Mouse (Mus musculus): ENCODE measurements around the gene Ceacam20. TPM values are rescaled to one million over a fixed set of nuclear protein-coding genes. Genes with fewer than 3 reads are reported as not detected.
"Not testable (repeated sequence)": the region's sequence is repeated elsewhere in the genome, so short reads cannot be mapped to it uniquely, and the experiment has no call there.

Gene Ceacam20
- polyA plus RNA-seq (2015; fragmentation: Nextera tagmentation; extraction: Ambion mirVana), result not detected in 2 replicates

- Histone ChIP-seq H3K4me2 (ENCODE audit: low read length) (no peak within 1 kb of the TSS), H3K4me3 (ENCODE audit: low read length) (no peak within 1 kb of the TSS), H3K9ac (ENCODE audit: low read depth, low read length) (no peak within 1 kb of the TSS), H3K36me3 (ENCODE audit: control insufficient read depth, insufficient read depth, low read length) (no peaks in the 10 kb centered on the region), H3K4me1 (ENCODE audit: control insufficient read depth, insufficient read depth, low read depth, low read length) (no peaks in the 10 kb centered on the region), H3K27me3 (replicated peaks; ENCODE audit: control insufficient read depth, insufficient read depth, low read length) (no peaks in the 10 kb centered on the region), H3K9me3 (ENCODE audit: control insufficient read depth, low read length) (peaks cover 2% of the 10 kb centered on the region; the same call in 1 of the 2 replicates), H3K27ac (ENCODE audit: low read depth, low read length) (no peak within 1 kb of the TSS)
- WGBS, result 78% methylated on average over 7 of the region's 7 CpGs
- ATAC-seq, result no peak
These were observed at the start of gene Ceacam20 for GRCm38 (mm10) chr7:19964985-19965579. Gene Ceacam20 (plus strand): TSS chr7:19965412.

- Histone ChIP-seq H3K9ac (ENCODE audit: low read depth, low read length) (peak overlapping the region; percentile 80), H3K4me1 (ENCODE audit: control insufficient read depth, insufficient read depth, low read depth, low read length) (0 out of 2 replicates have a peak, but pooled peaks cover 6% of the 10 kb centered on the region), H3K27ac (ENCODE audit: low read depth, low read length) (peak overlapping the region; percentile 61; the same call in 1 of the 2 replicates), H3K27me3 (replicated peaks; ENCODE audit: control insufficient read depth, insufficient read depth, low read length) (no peaks in the 10 kb centered on the region), H3K36me3 (ENCODE audit: control insufficient read depth, insufficient read depth, low read length) (peaks cover 14% of the 10 kb centered on the region), H3K4me2 (ENCODE audit: low read length) (peak overlapping the region; percentile 76), H3K4me3 (ENCODE audit: low read length) (peak overlapping the region; percentile 76), H3K9me3 (ENCODE audit: control insufficient read depth, low read length) (no peaks in the 10 kb centered on the region)
- WGBS, result 26% methylated on average over 4 of the region's 4 CpGs
- peak; percentile 67 for ATAC-seq
These were observed 45.1 kb upstream of the Ceacam20 start for GRCm38 (mm10) chr7:19920166-19920505.

GRCm38 (mm10) chr7:19920506-19921261, 44.5 kb upstream of the Ceacam20 start, which contains the start of gene Pvr:
Gene Pvr (minus strand): TSS chr7:19921160.
- no peaks in the 10 kb centered on the region for H3K27me3 ChIP-seq (replicated peaks; ENCODE audit: control insufficient read depth, insufficient read depth, low read length)
- H3K4me1 ChIP-seq (ENCODE audit: control insufficient read depth, insufficient read depth, low read depth, low read length), result 0 out of 2 replicates have a peak, but pooled peaks cover 6% of the 10 kb centered on the region
- H3K27ac ChIP-seq (ENCODE audit: low read depth, low read length), result peak within 1 kb of the TSS; percentile 91
- H3K4me3 ChIP-seq (ENCODE audit: low read length), result peak within 1 kb of the TSS; percentile 76
- ATAC-seq, result peak; percentile 89
- H3K9me3 ChIP-seq (ENCODE audit: control insufficient read depth, low read length), result no peaks in the 10 kb centered on the region
- WGBS, result 0% methylated on average over 56 of the region's 60 CpGs
- peaks cover 14% of the 10 kb centered on the region for H3K36me3 ChIP-seq (ENCODE audit: control insufficient read depth, insufficient read depth, low read length)
- H3K9ac ChIP-seq (ENCODE audit: low read depth, low read length), result peak within 1 kb of the TSS; percentile 80
- peak within 1 kb of the TSS; percentile 76 for H3K4me2 ChIP-seq (ENCODE audit: low read length)

GRCm38 (mm10) chr7:19923354-19923753, 41.9 kb upstream of the Ceacam20 start:
- no peaks in the 10 kb centered on the region for H3K36me3 ChIP-seq (ENCODE audit: control insufficient read depth, insufficient read depth, low read length)
- no peak overlapping the region; the same call in 1 of the 2 replicates for H3K4me2 ChIP-seq (ENCODE audit: low read length)
- no peaks in the 10 kb centered on the region for H3K27me3 ChIP-seq (replicated peaks; ENCODE audit: control insufficient read depth, insufficient read depth, low read length)
- no peak overlapping the region for H3K9ac ChIP-seq (ENCODE audit: low read depth, low read length)
- WGBS, result 50% methylated on average over 2 of the region's 2 CpGs
- 0 out of 2 replicates have a peak, but pooled peaks cover 6% of the 10 kb centered on the region for H3K4me1 ChIP-seq (ENCODE audit: control insufficient read depth, insufficient read depth, low read depth, low read length)
- no peak overlapping the region for H3K4me3 ChIP-seq (ENCODE audit: low read length)
- H3K9me3 ChIP-seq (ENCODE audit: control insufficient read depth, low read length), result no peaks in the 10 kb centered on the region
- ATAC-seq, result no peak
- no peak overlapping the region for H3K27ac ChIP-seq (ENCODE audit: low read depth, low read length)

- Histone ChIP-seq H3K9ac (ENCODE audit: low read depth, low read length) (no peak overlapping the region), H3K27ac (ENCODE audit: low read depth, low read length) (no peak overlapping the region), H3K4me1 (ENCODE audit: control insufficient read depth, insufficient read depth, low read depth, low read length) (0 out of 2 replicates have a peak, but pooled peaks cover 6% of the 10 kb centered on the region), H3K4me3 (ENCODE audit: low read length) (no peak overlapping the region), H3K36me3 (ENCODE audit: control insufficient read depth, insufficient read depth, low read length) (no peaks in the 10 kb centered on the region), H3K27me3 (replicated peaks; ENCODE audit: control insufficient read depth, insufficient read depth, low read length) (no peaks in the 10 kb centered on the region), H3K4me2 (ENCODE audit: low read length) (peak overlapping the region; percentile 8; the same call in 1 of the 2 replicates), H3K9me3 (ENCODE audit: control insufficient read depth, low read length) (no peaks in the 10 kb centered on the region)
- ATAC-seq, result no peak
- WGBS, result 14% methylated on average over 12 of the region's 15 CpGs
These were observed 41.4 kb upstream of the Ceacam20 start for GRCm38 (mm10) chr7:19923797-19924196.

GRCm38 (mm10) chr7:19925376-19925775, 39.8 kb upstream of the Ceacam20 start:
- Histone ChIP-seq H3K36me3 (ENCODE audit: control insufficient read depth, insufficient read depth, low read length) (no peaks in the 10 kb centered on the region), H3K27ac (ENCODE audit: low read depth, low read length) (no peak overlapping the region), H3K9ac (ENCODE audit: low read depth, low read length) (no peak overlapping the region), H3K4me1 (ENCODE audit: control insufficient read depth, insufficient read depth, low read depth, low read length) (no peaks in the 10 kb centered on the region), H3K27me3 (replicated peaks; ENCODE audit: control insufficient read depth, insufficient read depth, low read length) (no peaks in the 10 kb centered on the region), H3K9me3 (ENCODE audit: control insufficient read depth, low read length) (no peaks in the 10 kb centered on the region), H3K4me3 (ENCODE audit: low read length) (no peak overlapping the region), H3K4me2 (ENCODE audit: low read length) (no peak overlapping the region)
- ATAC-seq, result no peak
- 52% methylated on average over 1 of the region's 1 CpGs for WGBS

GRCm38 (mm10) chr7:19926849-19927480, 38.2 kb upstream of the Ceacam20 start:
- 86% methylated on average over 2 of the region's 2 CpGs for WGBS
- H3K9me3 ChIP-seq (ENCODE audit: control insufficient read depth, low read length), result no peaks in the 10 kb centered on the region

GRCm38 (mm10) chr7:19928486-19928885, 36.7 kb upstream of the Ceacam20 start:
- Histone ChIP-seq H3K9me3 (ENCODE audit: control insufficient read depth, low read length) (no peaks in the 10 kb centered on the region), H3K4me1 (ENCODE audit: control insufficient read depth, insufficient read depth, low read depth, low read length) (no peaks in the 10 kb centered on the region; the same call in 1 of the 2 replicates), H3K27me3 (replicated peaks; ENCODE audit: control insufficient read depth, insufficient read depth, low read length) (no peaks in the 10 kb centered on the region), H3K4me2 (ENCODE audit: low read length) (no peak overlapping the region), H3K4me3 (ENCODE audit: low read length) (no peak overlapping the region), H3K36me3 (ENCODE audit: control insufficient read depth, insufficient read depth, low read length) (no peaks in the 10 kb centered on the region), H3K27ac (ENCODE audit: low read depth, low read length) (no peak overlapping the region), H3K9ac (ENCODE audit: low read depth, low read length) (no peak overlapping the region)
- ATAC-seq, result no peak
- 63% methylated on average over 5 of the region's 5 CpGs for WGBS

More at GRCm38 (mm10) chr7:19926849-19927480, 38.2 kb upstream of the Ceacam20 start:
- H3K4me3 ChIP-seq (ENCODE audit: low read length), result no peak overlapping the region
- H3K27me3 ChIP-seq (replicated peaks; ENCODE audit: control insufficient read depth, insufficient read depth, low read length), result no peaks in the 10 kb centered on the region
- no peak overlapping the region for H3K9ac ChIP-seq (ENCODE audit: low read depth, low read length)
- no peak overlapping the region for H3K27ac ChIP-seq (ENCODE audit: low read depth, low read length)
- H3K4me2 ChIP-seq (ENCODE audit: low read length), result no peak overlapping the region
- H3K4me1 ChIP-seq (ENCODE audit: control insufficient read depth, insufficient read depth, low read depth, low read length), result no peaks in the 10 kb centered on the region
- H3K36me3 ChIP-seq (ENCODE audit: control insufficient read depth, insufficient read depth, low read length), result no peaks in the 10 kb centered on the region
- ATAC-seq, result no peak

GRCm38 (mm10) chr7:19930481-19930880, 34.7 kb upstream of the Ceacam20 start:
- H3K9ac ChIP-seq (ENCODE audit: low read depth, low read length); H3K27me3 ChIP-seq (replicated peaks; ENCODE audit: control insufficient read depth, insufficient read depth, low read length); H3K9me3 ChIP-seq (ENCODE audit: control insufficient read depth, low read length); H3K36me3 ChIP-seq (ENCODE audit: control insufficient read depth, insufficient read depth, low read length); ATAC-seq; H3K4me3 ChIP-seq (ENCODE audit: low read length); H3K4me1 ChIP-seq (ENCODE audit: control insufficient read depth, insufficient read depth, low read depth, low read length); H3K4me2 ChIP-seq (ENCODE audit: low read length); H3K27ac ChIP-seq (ENCODE audit: low read depth, low read length): not testable (repeated sequence)
- 73% methylated on average over 6 of the region's 6 CpGs for WGBS
